Comparison of ENCODE assay signal across 8 mouse cellular contexts in the genomic region with DNA sequence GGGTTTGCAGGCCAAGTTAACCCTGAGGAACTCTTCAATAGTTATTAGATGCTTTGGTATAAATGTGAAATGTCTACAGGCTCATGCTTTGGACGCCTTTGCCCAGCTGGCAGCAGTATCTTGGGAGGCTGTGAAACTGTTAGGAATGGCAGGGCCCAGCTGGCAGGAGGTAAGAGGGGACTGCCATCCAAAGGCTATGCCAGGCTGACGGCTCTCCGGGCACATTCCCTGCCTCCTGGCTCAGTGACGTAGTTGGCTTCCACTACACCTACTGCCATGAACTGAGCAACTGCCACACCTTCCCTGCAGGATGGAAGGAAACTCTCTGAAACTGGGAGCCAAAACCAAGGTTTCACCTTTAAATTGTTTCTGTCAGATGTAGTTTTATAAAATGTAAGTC. TPM values are rescaled to one million over a fixed set of nuclear protein-coding genes. Genes with fewer than 3 reads are reported as not detected.
"Had no signal": no experiment of that assay in that cellular context is flagged by ENCODE, and none has a peak within 500 bp of the region (broad histone marks: within the 10 kb centered on the region; RNA-seq: fewer than 3 reads in every experiment).

No protein-coding gene starts in this region.

- DNase-seq: kidney, postnatal 14 days; left cerebral cortex, postnatal 4 days; lung, adult 18-20 months; right cerebral cortex, adult 18-20 months; right cerebral cortex, postnatal 25 days; thymus, postnatal 36 days had no signal

RNA-seq across cellular contexts. Expression of a gene that starts 34.9 kb away (rescaled TPM):
- total RNA-seq: left cerebral cortex, postnatal 4 days; liver, adult 2 months; megakaryocyte-erythroid progenitor cell, adult 5-6 weeks had no signal
